Mouse (Mus musculus): ENCODE measurements around the gene Faim. TPM values are rescaled to one million over a fixed set of nuclear protein-coding genes. Genes with fewer than 3 reads are reported as not detected.
A peak's percentile ranks its signal among the peaks of the same experiment; 100 is the strongest.

Faim gene
- polyA plus RNA-seq, 1 experiment from 2014 or later: 10.6 TPM

- peaks cover 12% of the 10 kb centered on the region; the same call in 1 of the 2 replicates for H3K4me1 ChIP-seq (replicated peaks)
- H3K4me3 ChIP-seq (replicated peaks): no peak overlapping the region
- no peaks in the 10 kb centered on the region for H3K36me3 ChIP-seq (replicated peaks)
- no peaks in the 10 kb centered on the region for H3K9me3 ChIP-seq (replicated peaks)
- H3K9ac ChIP-seq: no peak overlapping the region
- 17% methylated on average over 5 of the region's 5 CpGs for WGBS (ENCODE audit: insufficient replicate concordance)
- no peak overlapping the region for H3K27ac ChIP-seq (replicated peaks)
- ATAC-seq (ENCODE audit: insufficient read depth): no peak
- no peak overlapping the region for H3K4me2 ChIP-seq
- peaks cover 89% of the 10 kb centered on the region for H3K27me3 ChIP-seq
Observed at GRCm38 (mm10) chr9:98976520-98976919, 9.7 kb upstream of the Faim start.

- peak overlapping the region; percentile 57 for H3K4me2 ChIP-seq
- peaks cover 87% of the 10 kb centered on the region for H3K27me3 ChIP-seq
- WGBS (ENCODE audit: insufficient replicate concordance): 5% methylated on average over 29 of the region's 29 CpGs
- no peak overlapping the region for H3K9ac ChIP-seq
- H3K36me3 ChIP-seq (replicated peaks): no peaks in the 10 kb centered on the region
- peak overlapping the region; percentile 21; the same call in 1 of the 2 replicates for H3K4me3 ChIP-seq (replicated peaks)
- H3K9me3 ChIP-seq (replicated peaks): no peaks in the 10 kb centered on the region
- no peak overlapping the region for H3K27ac ChIP-seq (replicated peaks)
- H3K4me1 ChIP-seq (replicated peaks): peaks cover 7% of the 10 kb centered on the region; the same call in 1 of the 2 replicates
- peak; percentile 37; the same call in 1 of the 2 replicates for ATAC-seq (ENCODE audit: insufficient read depth)
Observed at GRCm38 (mm10) chr9:98979431-98980416, 6.4 kb upstream of the Faim start.

GRCm38 (mm10) chr9:98986476-98987096 is 413 bp downstream of the Faim start:
- Histone ChIP-seq H3K36me3 (replicated peaks) (no peaks in the 10 kb centered on the region), H3K9ac (peak overlapping the region; percentile 66), H3K27ac (replicated peaks) (no peak overlapping the region), H3K9me3 (replicated peaks) (no peaks in the 10 kb centered on the region), H3K4me3 (replicated peaks) (peak overlapping the region; percentile 73), H3K4me2 (peak overlapping the region; percentile 99), H3K27me3 (peaks cover 29% of the 10 kb centered on the region), H3K4me1 (replicated peaks) (peaks cover 16% of the 10 kb centered on the region)
- WGBS (ENCODE audit: insufficient replicate concordance): under 1% methylated on average over 50 of the region's 50 CpGs
- ATAC-seq (ENCODE audit: insufficient read depth): peak; percentile 11

GRCm38 (mm10) chr9:98987131-98987530 is 958 bp downstream of the Faim start:
- Histone ChIP-seq H3K27ac (replicated peaks) (no peak overlapping the region), H3K27me3 (peaks cover 24% of the 10 kb centered on the region), H3K36me3 (replicated peaks) (no peaks in the 10 kb centered on the region), H3K9ac (peak overlapping the region; percentile 66; the same call in 1 of the 2 replicates), H3K4me3 (replicated peaks) (peak overlapping the region; percentile 73), H3K9me3 (replicated peaks) (no peaks in the 10 kb centered on the region), H3K4me1 (replicated peaks) (peaks cover 16% of the 10 kb centered on the region), H3K4me2 (peak overlapping the region; percentile 99)
- WGBS (ENCODE audit: insufficient replicate concordance): 37% methylated on average over 9 of the region's 9 CpGs
- no peak for ATAC-seq (ENCODE audit: insufficient read depth)

- ATAC-seq (ENCODE audit: insufficient read depth): no peak
- H3K27me3 ChIP-seq: no peaks in the 10 kb centered on the region
- H3K9ac ChIP-seq: no peak overlapping the region
- H3K4me2 ChIP-seq: no peak overlapping the region
- no peaks in the 10 kb centered on the region for H3K36me3 ChIP-seq (replicated peaks)
- 77% methylated on average over 4 of the region's 4 CpGs for WGBS (ENCODE audit: insufficient replicate concordance)
- no peaks in the 10 kb centered on the region for H3K4me1 ChIP-seq (replicated peaks)
- H3K4me3 ChIP-seq (replicated peaks): no peak overlapping the region
- H3K27ac ChIP-seq (replicated peaks): no peak overlapping the region
- no peaks in the 10 kb centered on the region for H3K9me3 ChIP-seq (replicated peaks)
Observed at GRCm38 (mm10) chr9:98994103-98994502, 7.9 kb downstream of the Faim start.

GRCm38 (mm10) chr9:98999881-99000339 is 13.7 kb downstream of the Faim start:
- Histone ChIP-seq H3K36me3 (replicated peaks) (no peaks in the 10 kb centered on the region), H3K4me1 (replicated peaks) (no peaks in the 10 kb centered on the region), H3K27me3 (no peaks in the 10 kb centered on the region), H3K9me3 (replicated peaks) (no peaks in the 10 kb centered on the region), H3K4me3 (replicated peaks) (no peak overlapping the region), H3K27ac (replicated peaks) (no peak overlapping the region), H3K9ac (no peak overlapping the region), H3K4me2 (no peak overlapping the region)
- WGBS (ENCODE audit: insufficient replicate concordance): 35% methylated on average over 9 of the region's 9 CpGs
- no peak for ATAC-seq (ENCODE audit: insufficient read depth)

GRCm38 (mm10) chr9:99001326-99001725 is 15.2 kb downstream of the Faim start:
- no peak overlapping the region for H3K4me3 ChIP-seq (replicated peaks)
- no peaks in the 10 kb centered on the region for H3K27me3 ChIP-seq
- H3K4me1 ChIP-seq (replicated peaks): no peaks in the 10 kb centered on the region
- H3K9ac ChIP-seq: no peak overlapping the region
- no peak overlapping the region for H3K27ac ChIP-seq (replicated peaks)
- 60% methylated on average over 6 of the region's 6 CpGs for WGBS (ENCODE audit: insufficient replicate concordance)
- H3K9me3 ChIP-seq (replicated peaks): no peaks in the 10 kb centered on the region
- H3K4me2 ChIP-seq: no peak overlapping the region
- H3K36me3 ChIP-seq (replicated peaks): no peaks in the 10 kb centered on the region
- ATAC-seq (ENCODE audit: insufficient read depth): no peak

- no peaks in the 10 kb centered on the region for H3K36me3 ChIP-seq (replicated peaks)
- 66% methylated on average over 12 of the region's 12 CpGs for WGBS (ENCODE audit: insufficient replicate concordance)
- H3K9ac ChIP-seq: no peak overlapping the region
- no peaks in the 10 kb centered on the region for H3K9me3 ChIP-seq (replicated peaks)
- no peak overlapping the region for H3K27ac ChIP-seq (replicated peaks)
- no peak overlapping the region for H3K4me2 ChIP-seq
- H3K27me3 ChIP-seq: no peaks in the 10 kb centered on the region
- no peak for ATAC-seq (ENCODE audit: insufficient read depth)
- H3K4me3 ChIP-seq (replicated peaks): no peak overlapping the region
- no peaks in the 10 kb centered on the region for H3K4me1 ChIP-seq (replicated peaks)
Observed at GRCm38 (mm10) chr9:99009069-99009897, 23.1 kb downstream of the Faim start.

GRCm38 (mm10) chr9:99009898-99010199 is 23.7 kb downstream of the Faim start:
- Histone ChIP-seq H3K4me1 (replicated peaks) (no peaks in the 10 kb centered on the region), H3K9me3 (replicated peaks) (no peaks in the 10 kb centered on the region), H3K27ac (replicated peaks) (no peak overlapping the region), H3K36me3 (replicated peaks) (no peaks in the 10 kb centered on the region), H3K4me2 (no peak overlapping the region), H3K27me3 (no peaks in the 10 kb centered on the region), H3K4me3 (replicated peaks) (no peak overlapping the region), H3K9ac (no peak overlapping the region)
- WGBS (ENCODE audit: insufficient replicate concordance): 79% methylated on average over 3 of the region's 3 CpGs
- ATAC-seq (ENCODE audit: insufficient read depth): no peak

GRCm38 (mm10) chr9:99016301-99016700 is 30.1 kb downstream of the Faim start:
- ATAC-seq (ENCODE audit: insufficient read depth): no peak
- 38% methylated on average over 3 of the region's 3 CpGs for WGBS (ENCODE audit: insufficient replicate concordance)
- Histone ChIP-seq H3K9ac (no peak overlapping the region), H3K4me1 (replicated peaks) (no peaks in the 10 kb centered on the region), H3K9me3 (replicated peaks) (no peaks in the 10 kb centered on the region), H3K36me3 (replicated peaks) (no peaks in the 10 kb centered on the region), H3K4me2 (no peak overlapping the region), H3K27ac (replicated peaks) (no peak overlapping the region), H3K27me3 (no peaks in the 10 kb centered on the region), H3K4me3 (replicated peaks) (no peak overlapping the region)

GRCm38 (mm10) chr9:99016759-99017158 is 30.6 kb downstream of the Faim start:
- 53% methylated on average over 3 of the region's 3 CpGs for WGBS (ENCODE audit: insufficient replicate concordance)
- H3K27me3 ChIP-seq: no peaks in the 10 kb centered on the region
- no peak for ATAC-seq (ENCODE audit: insufficient read depth)
- no peak overlapping the region for H3K4me2 ChIP-seq
- no peaks in the 10 kb centered on the region for H3K4me1 ChIP-seq (replicated peaks)
- H3K4me3 ChIP-seq (replicated peaks): no peak overlapping the region
- no peak overlapping the region for H3K27ac ChIP-seq (replicated peaks)
- H3K9ac ChIP-seq: no peak overlapping the region
- H3K36me3 ChIP-seq (replicated peaks): no peaks in the 10 kb centered on the region
- H3K9me3 ChIP-seq (replicated peaks): no peaks in the 10 kb centered on the region

Measured in liver, embryonic 15.5 days (tissue).